Comparison of ENCODE assay signal across 8 mouse cellular contexts in genomic region chr14:73303193-73303592, GRCm38 (mm10). TPM values are rescaled to one million over a fixed set of nuclear protein-coding genes. Genes with fewer than 3 reads are reported as not detected.
DNase-seq lines count a peak whose midpoint lies in the region; ATAC-seq and TF ChIP-seq lines count a peak whose summit lies in the region.

No protein-coding gene starts in this region.

- no peak for ATAC-seq in midbrain, postnatal 0 days (ENCODE audit: low FRiP score)

- no peak overlapping the region for H3K4me3 ChIP-seq in midbrain, postnatal 0 days (ENCODE audit: low read depth, low read length)

- no peak overlapping the region for H3K9ac ChIP-seq in midbrain, postnatal 0 days (replicated peaks; ENCODE audit: low read length, poor library complexity, severe bottlenecking)

- peak; percentile 15 for DNase-seq in gastrocnemius, postnatal 10 days
- DNase-seq in gastrocnemius, postnatal 36 days: no peak
- peak; percentile 27 for DNase-seq in ovary, postnatal 14 days (ENCODE audit: low spot score)
- no peak for DNase-seq in ovary, postnatal 36 days (ENCODE audit: low spot score)
- peak; percentile 57 for DNase-seq in c-Kit-positive CD71-negative TER-119-negative erythroid progenitor cells, embryonic 14.5 days (ENCODE audit: low read depth)
- peak; percentile 87 for DNase-seq in induced T-regulatory cell, adult 2 months (ENCODE audit: low read depth)
- peak; percentile 64 for DNase-seq in midbrain, postnatal 0 days (ENCODE audit: low spot score)
- DNase-seq in thymus, postnatal 4 days: peak; percentile 70

- H3K4me2 ChIP-seq in midbrain, postnatal 0 days (ENCODE audit: low read depth, low read length, poor library complexity, severe bottlenecking): no peak overlapping the region

- WGBS in midbrain, postnatal 0 days: 43% methylated on average over 3 of the region's 3 CpGs

- H3K9me3 ChIP-seq in midbrain, postnatal 0 days (ENCODE audit: low read length): no peaks in the 10 kb centered on the region

- intact Hi-C loops in gastrocnemius, postnatal 36 days (cut with DNase I): loop anchor here (2.0 kb wide), 1 partner anchor 198 kb away; no protein-coding TSS in a partner anchor

- H3K27ac ChIP-seq in midbrain, postnatal 0 days (ENCODE audit: low read depth, low read length): no peak overlapping the region

- no peaks in the 10 kb centered on the region for H3K27me3 ChIP-seq in midbrain, postnatal 0 days (ENCODE audit: insufficient read depth, low read length)

- peak; percentile 92 for TF ChIP-seq CTCF in midbrain, postnatal 0 days (IDR thresholded peaks at IDR 0.05)

- H3K36me3 ChIP-seq in midbrain, postnatal 0 days (ENCODE audit: insufficient read depth, low read length): no peaks in the 10 kb centered on the region

- H3K4me1 ChIP-seq in midbrain, postnatal 0 days (ENCODE audit: insufficient read depth, low read length): no peaks in the 10 kb centered on the region

RNA-seq across cellular contexts. Expression of gene Rb1, which starts 22.4 kb away (rescaled TPM):
- 10 to 100 TPM; 24.7 to 31.0 TPM for total RNA-seq in gastrocnemius, postnatal 10 days (2021)
- total RNA-seq in gastrocnemius, postnatal 36 days (2021): 10 to 100 TPM; 14.2 to 18.0 TPM
- 32.7 and 41.5 TPM in 2 replicates for total RNA-seq in midbrain, postnatal 0 days (2014; rRNA removed)
- polyA plus RNA-seq in midbrain, postnatal 0 days (2015; fragmentation: Nextera tagmentation; extraction: Ambion mirVana): 17.3 and 19.0 TPM in 2 replicates

Comparison
In these comparisons a context has a peak if more than half of its experiments do, and no peak if none do; other contexts are left out.
1. DNase-seq: peak in gastrocnemius, postnatal 10 days (single experiment), ovary, postnatal 14 days (single experiment), c-Kit-positive CD71-negative TER-119-negative erythroid progenitor cells, embryonic 14.5 days (single experiment), induced T-regulatory cell, adult 2 months (single experiment), midbrain, postnatal 0 days (single experiment) and thymus, postnatal 4 days (single experiment); none in gastrocnemius, postnatal 36 days (0 of 2) and ovary, postnatal 36 days (single experiment).